Mouse (Mus musculus): ENCODE measurements at regions not wholly inside any gene's neighbourhood (a gene's known extent, or its start where the extent isn't known, plus 50 kb on each side); places are given as distances from the start of the nearest gene placed in this dataset.

DNA sequence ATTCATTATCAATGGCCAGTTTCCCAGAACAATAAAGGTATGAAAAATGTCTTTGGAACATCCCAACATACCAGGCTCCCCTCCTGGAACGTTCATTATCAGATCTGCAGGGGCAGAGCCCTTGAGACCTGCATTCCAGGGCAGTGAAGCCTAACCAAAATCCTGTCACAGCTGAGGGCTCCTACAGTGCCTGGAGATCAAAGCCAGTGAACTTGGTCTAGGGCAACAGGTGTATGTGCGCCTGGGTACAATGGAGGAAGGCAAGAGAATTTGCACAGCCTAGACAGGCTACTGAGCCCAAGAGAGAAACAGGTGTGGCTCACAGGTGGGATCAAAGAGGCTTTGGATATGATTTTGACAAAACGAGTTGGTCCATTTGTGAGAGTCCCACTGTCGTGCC is 335.6 kb downstream of the Efnb2 start:
- Histone ChIP-seq H3K9me3 (0 out of 2 replicates have a peak, but pooled peaks cover 9% of the 10 kb centered on the region), H3K4me3 (replicated peaks) (no peak overlapping the region), H3K27me3 (replicated peaks) (no peaks in the 10 kb centered on the region), H3K4me1 (no peaks in the 10 kb centered on the region), H3K36me3 (replicated peaks; ENCODE audit: low read length) (no peaks in the 10 kb centered on the region)
- TF ChIP-seq FLI1 (IDR thresholded peaks at IDR 0.05; ENCODE audit: low read length): no peak
- TF ChIP-seq GATA1 (IDR thresholded peaks at IDR 0.05; ENCODE audit: borderline replicate concordance, low read length): no peak

DNA sequence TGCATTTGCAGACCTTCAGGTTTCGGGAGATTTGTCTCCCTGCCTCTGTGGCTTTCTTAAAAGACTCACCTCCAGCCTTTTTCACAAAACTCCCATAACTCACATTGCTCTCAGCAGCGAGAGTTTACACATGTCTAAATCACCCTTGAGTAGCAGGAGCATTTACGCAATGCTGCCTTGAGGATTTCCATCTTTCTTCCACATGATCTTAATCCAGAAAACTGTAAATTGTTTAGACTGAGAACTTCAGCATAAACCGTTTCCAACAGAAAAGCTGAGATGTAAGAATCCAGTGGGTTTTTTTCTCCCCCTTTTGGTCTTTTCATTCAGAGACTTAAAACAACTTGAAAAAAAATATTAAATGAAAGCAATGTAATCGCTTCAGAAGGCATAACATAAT is 336.5 kb downstream of the Efnb2 start:
- H3K27me3 ChIP-seq (replicated peaks): no peaks in the 10 kb centered on the region
- H3K4me3 ChIP-seq (replicated peaks): no peak overlapping the region
- H3K36me3 ChIP-seq (replicated peaks; ENCODE audit: low read length): no peaks in the 10 kb centered on the region
- TF ChIP-seq FLI1 (IDR thresholded peaks at IDR 0.05; ENCODE audit: low read length): no peak
- TF ChIP-seq GATA1 (IDR thresholded peaks at IDR 0.05; ENCODE audit: borderline replicate concordance, low read length): no peak
- H3K4me1 ChIP-seq: no peaks in the 10 kb centered on the region
- 0 out of 2 replicates have a peak, but pooled peaks cover 9% of the 10 kb centered on the region for H3K9me3 ChIP-seq

DNA sequence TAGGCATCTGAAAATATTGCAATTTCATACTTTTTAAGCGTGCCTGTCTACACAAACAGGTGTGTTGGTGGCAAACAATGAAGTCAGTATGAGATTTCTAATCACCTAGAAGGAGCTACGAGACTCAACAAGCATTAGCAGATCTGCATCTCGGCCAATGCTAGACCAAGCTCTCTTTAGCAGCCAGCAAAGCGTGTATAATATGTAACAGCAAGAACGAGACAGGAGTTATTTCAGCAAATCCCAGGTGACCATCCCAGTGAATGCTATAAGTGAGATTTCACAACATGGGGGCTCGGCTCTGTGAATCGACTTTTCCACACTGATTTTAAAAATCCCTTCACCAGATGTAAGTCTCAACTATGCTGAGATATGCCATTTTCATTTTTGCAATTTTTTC is 352.8 kb downstream of the Efnb2 start:
- H3K9me3 ChIP-seq: peaks cover 9% of the 10 kb centered on the region
- no peaks in the 10 kb centered on the region for H3K36me3 ChIP-seq (replicated peaks; ENCODE audit: low read length)
- no peaks in the 10 kb centered on the region; the same call in 1 of the 2 replicates for H3K4me1 ChIP-seq
- no peak overlapping the region for H3K4me3 ChIP-seq (replicated peaks)
- TF ChIP-seq FLI1 (IDR thresholded peaks at IDR 0.05; ENCODE audit: low read length) (no peak), GATA1 (IDR thresholded peaks at IDR 0.05; ENCODE audit: borderline replicate concordance, low read length) (no peak)
- H3K27me3 ChIP-seq (replicated peaks): no peaks in the 10 kb centered on the region

DNA sequence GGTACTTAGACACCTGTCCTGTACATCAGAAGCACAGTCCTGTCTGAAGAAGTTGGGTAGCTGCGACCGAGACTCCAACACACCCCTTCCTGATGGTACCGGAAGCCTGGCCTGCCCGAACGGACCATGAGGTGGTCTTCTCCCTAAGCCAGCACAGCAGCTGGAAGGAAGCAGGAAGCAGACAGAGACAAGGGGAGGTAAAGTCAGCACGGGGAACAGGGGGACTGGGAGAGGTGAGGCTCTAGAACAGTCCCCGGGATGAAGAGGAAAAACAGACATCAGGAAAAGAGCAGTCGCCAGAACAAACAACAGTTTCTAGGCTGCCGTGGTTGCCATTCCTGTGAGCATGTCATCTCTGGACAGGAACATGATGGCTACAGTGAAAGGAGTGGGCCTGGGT is 353.6 kb downstream of the Efnb2 start:
- Histone ChIP-seq H3K9me3 (peaks cover 7% of the 10 kb centered on the region), H3K36me3 (replicated peaks; ENCODE audit: low read length) (no peaks in the 10 kb centered on the region), H3K4me1 (no peaks in the 10 kb centered on the region; the same call in 1 of the 2 replicates), H3K27me3 (replicated peaks) (no peaks in the 10 kb centered on the region), H3K4me3 (replicated peaks) (no peak overlapping the region)
- TF ChIP-seq GATA1 (IDR thresholded peaks at IDR 0.05; ENCODE audit: borderline replicate concordance, low read length) (no peak), FLI1 (IDR thresholded peaks at IDR 0.05; ENCODE audit: low read length) (no peak)

DNA sequence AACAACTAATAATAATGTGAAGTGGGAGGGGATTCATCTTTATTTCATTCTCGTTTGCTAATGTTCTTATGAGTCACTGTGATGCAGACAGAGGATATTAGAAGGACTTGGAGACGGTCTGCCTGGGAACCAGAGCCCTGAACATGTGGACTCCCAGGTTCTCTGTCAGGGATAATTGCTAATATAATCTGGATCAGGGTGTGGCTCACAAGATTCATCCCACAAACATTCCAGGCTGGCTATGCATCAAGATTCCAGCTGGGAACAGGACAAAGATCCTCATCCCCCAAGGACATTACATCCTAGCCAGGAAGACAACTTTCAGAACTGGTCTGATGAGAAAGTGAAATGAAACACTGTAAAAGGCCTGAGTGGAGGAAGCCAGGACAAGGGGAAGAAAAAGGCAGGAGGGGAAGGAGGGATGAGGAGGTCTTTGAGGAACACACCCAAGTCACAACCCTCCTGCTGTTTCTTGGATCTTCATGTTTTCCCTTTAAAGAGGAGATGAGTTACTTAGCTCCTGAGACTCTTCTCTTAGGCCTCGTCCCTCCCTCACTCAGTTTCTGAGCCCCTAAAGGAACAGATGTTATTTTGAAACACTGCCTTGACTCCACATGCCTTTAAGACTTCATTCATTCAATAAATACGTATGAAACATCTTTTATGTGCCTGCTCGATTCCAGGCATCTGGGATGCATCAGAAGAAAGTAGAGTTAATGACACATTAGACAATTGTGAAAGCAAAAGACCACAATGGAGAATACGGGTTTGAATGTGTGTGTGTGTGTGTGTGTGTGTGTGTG is 360.9 kb downstream of the Efnb2 start:
- Histone ChIP-seq H3K4me1 (no peaks in the 10 kb centered on the region), H3K27me3 (replicated peaks) (no peaks in the 10 kb centered on the region), H3K9me3 (no peaks in the 10 kb centered on the region), H3K36me3 (replicated peaks; ENCODE audit: low read length) (no peaks in the 10 kb centered on the region), H3K4me3 (replicated peaks) (no peak overlapping the region)
- TF ChIP-seq FLI1 (IDR thresholded peaks at IDR 0.05; ENCODE audit: low read length) (no peak), GATA1 (IDR thresholded peaks at IDR 0.05; ENCODE audit: borderline replicate concordance, low read length) (no peak)

DNA sequence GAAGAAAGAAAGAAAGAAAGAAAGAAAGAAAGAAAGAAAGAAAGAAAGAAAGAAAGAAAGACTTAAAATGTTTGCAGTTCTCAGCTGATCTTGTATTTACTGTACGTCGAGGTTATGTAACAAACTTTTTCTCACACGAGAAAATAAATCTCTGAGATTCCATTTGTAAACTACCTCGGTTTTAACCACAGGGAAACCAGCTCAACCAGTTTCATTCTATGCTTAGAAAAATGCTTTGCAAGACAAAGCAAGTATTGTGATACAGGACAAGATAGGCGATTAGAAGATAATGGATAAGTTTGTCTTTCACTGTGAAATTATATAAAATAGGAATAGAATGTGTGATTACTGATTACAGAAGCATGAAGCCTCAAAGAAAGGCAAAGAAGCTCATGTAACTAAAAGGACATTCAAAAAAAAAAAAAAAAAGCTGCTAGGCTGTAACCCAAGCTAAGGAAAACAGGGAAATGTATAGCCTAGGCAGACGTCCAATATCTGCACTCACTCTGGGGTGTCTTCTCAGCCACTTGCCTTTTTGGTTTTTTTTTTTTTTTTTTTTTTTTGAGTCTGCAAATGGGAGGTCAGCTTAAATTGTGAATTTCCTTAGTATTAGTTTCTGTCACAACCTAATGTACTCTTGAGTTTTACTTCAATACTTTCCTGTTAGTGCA is 368.3 kb downstream of the Efnb2 start:
- H3K4me1 ChIP-seq: no peaks in the 10 kb centered on the region
- no peaks in the 10 kb centered on the region for H3K36me3 ChIP-seq (replicated peaks; ENCODE audit: low read length)
- H3K27me3 ChIP-seq (replicated peaks): no peaks in the 10 kb centered on the region
- TF ChIP-seq GATA1 (IDR thresholded peaks at IDR 0.05; ENCODE audit: borderline replicate concordance, low read length) (no peak), FLI1 (IDR thresholded peaks at IDR 0.05; ENCODE audit: low read length) (no peak)
- H3K9me3 ChIP-seq: peaks cover 4% of the 10 kb centered on the region
- H3K4me3 ChIP-seq (replicated peaks): no peak overlapping the region

DNA sequence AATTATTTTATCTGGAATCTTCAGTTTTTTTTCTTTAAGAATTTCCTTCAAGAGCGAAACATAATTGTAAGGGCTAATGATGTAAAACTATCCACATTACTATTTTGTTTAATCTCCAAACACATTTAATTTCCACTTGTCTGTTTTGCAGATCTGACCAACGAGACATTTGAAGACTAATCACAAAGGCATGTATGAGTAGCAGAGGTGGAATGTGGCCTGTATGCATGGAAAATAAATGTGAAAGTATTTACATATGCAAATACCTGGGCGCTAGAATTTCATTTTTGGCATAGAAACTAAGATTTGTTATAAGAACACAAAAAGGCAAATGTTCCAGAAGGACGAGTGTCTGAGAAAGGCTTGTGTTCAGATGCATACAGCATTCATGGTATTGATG is 375.2 kb downstream of the Efnb2 start:
- Histone ChIP-seq H3K9me3 (no peaks in the 10 kb centered on the region; the same call in 1 of the 2 replicates), H3K4me1 (no peaks in the 10 kb centered on the region), H3K27me3 (replicated peaks) (no peaks in the 10 kb centered on the region), H3K4me3 (replicated peaks) (no peak overlapping the region), H3K36me3 (replicated peaks; ENCODE audit: low read length) (no peaks in the 10 kb centered on the region)
- TF ChIP-seq GATA1 (IDR thresholded peaks at IDR 0.05; ENCODE audit: borderline replicate concordance, low read length): no peak

DNA sequence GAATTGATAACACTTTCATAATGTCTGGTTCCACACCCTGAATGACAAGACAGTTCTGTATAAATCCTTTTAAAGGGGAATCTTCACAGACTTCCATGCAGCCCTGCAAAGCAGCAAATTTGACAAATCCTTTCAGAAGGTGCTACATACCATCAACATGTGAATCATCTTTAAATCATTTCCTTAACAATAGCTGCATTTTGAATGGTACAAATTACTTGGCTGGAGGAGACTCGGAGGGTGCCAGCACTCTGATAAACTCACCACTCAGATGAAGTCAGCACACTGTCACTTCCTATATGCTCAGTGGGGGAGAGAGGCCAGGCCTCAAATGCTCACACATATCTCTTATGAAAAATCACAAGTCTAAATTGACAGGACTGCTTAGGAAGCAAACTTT is 386.1 kb downstream of the Efnb2 start:
- TF ChIP-seq GATA1 (IDR thresholded peaks at IDR 0.05; ENCODE audit: borderline replicate concordance, low read length) (no peak), FLI1 (IDR thresholded peaks at IDR 0.05; ENCODE audit: low read length) (no peak)

DNA sequence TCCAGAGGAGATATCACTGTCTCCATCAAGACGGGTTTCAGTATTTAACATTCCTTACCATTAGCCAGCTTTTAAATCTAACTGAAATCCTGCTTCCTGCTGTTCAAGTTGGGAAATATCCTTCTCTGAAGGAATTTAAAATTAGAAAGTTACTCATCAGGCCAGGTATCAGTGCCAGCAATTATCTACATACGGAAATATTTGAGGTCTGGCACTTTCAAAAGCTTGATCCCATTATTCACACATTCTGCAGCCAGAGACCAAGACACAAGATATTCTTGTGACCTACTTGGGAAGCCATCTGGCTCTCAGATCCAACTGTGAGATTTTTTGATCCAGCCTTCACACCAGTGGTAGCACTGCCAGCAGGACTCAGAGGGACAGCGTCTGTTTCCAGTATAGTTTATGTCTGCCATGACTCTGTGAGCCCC is 386.8 kb downstream of the Efnb2 start:
- no peak overlapping the region for H3K4me3 ChIP-seq (replicated peaks)
- no peaks in the 10 kb centered on the region for H3K4me1 ChIP-seq
- TF ChIP-seq GATA1 (IDR thresholded peaks at IDR 0.05; ENCODE audit: borderline replicate concordance, low read length): no peak
- no peak for TF ChIP-seq FLI1 (IDR thresholded peaks at IDR 0.05; ENCODE audit: low read length)
- H3K36me3 ChIP-seq (replicated peaks; ENCODE audit: low read length): no peaks in the 10 kb centered on the region
- H3K27me3 ChIP-seq (replicated peaks): no peaks in the 10 kb centered on the region
- no peaks in the 10 kb centered on the region for H3K9me3 ChIP-seq

More for the DNA sequence above, 386.1 kb downstream of the Efnb2 start:
- Histone ChIP-seq H3K9me3 (peaks cover 5% of the 10 kb centered on the region; the same call in 1 of the 2 replicates), H3K4me3 (replicated peaks) (no peak overlapping the region), H3K4me1 (no peaks in the 10 kb centered on the region), H3K36me3 (replicated peaks; ENCODE audit: low read length) (no peaks in the 10 kb centered on the region), H3K27me3 (replicated peaks) (no peaks in the 10 kb centered on the region)

DNA sequence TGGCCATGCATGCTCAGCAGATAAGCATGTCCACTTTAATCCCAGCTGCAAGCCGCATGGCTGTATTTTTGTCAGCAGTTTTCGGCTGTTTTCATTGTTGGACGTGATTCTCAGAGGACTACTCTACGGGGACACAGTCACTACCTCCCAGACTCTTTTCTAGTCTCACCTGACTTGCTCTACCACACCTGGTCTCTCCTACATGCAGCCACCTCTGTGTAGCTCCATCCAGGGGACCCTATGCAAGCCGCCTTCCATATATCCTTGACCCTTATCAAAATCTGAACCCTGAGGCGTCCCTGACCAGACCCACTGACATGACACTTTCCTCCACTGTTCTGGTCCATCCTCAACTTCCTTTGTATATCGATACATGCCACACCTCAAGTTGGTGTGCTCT is 402.2 kb downstream of the Efnb2 start:
- Histone ChIP-seq H3K27me3 (replicated peaks) (no peaks in the 10 kb centered on the region), H3K4me3 (replicated peaks) (no peak overlapping the region), H3K36me3 (replicated peaks; ENCODE audit: low read length) (no peaks in the 10 kb centered on the region), H3K9me3 (peaks cover 14% of the 10 kb centered on the region; the same call in 1 of the 2 replicates), H3K4me1 (no peaks in the 10 kb centered on the region)
- TF ChIP-seq FLI1 (IDR thresholded peaks at IDR 0.05; ENCODE audit: low read length) (no peak), GATA1 (IDR thresholded peaks at IDR 0.05; ENCODE audit: borderline replicate concordance, low read length) (no peak)
